7 mouse cellular contexts compared by ENCODE assay signal in genomic region chr5:123228524-123228922, GRCm38 (mm10). TPM values are rescaled to one million over a fixed set of nuclear protein-coding genes. Genes with fewer than 3 reads are reported as not detected.
A peak's percentile ranks its signal among the peaks of the same experiment; 100 is the strongest.
DNase-seq lines count a peak whose midpoint lies in the region; ATAC-seq and TF ChIP-seq lines count a peak whose summit lies in the region.

No protein-coding gene starts in this region.

- no peaks in the 10 kb centered on the region for H3K4me1 ChIP-seq in testis, adult 2 months (ENCODE audit: control insufficient read depth, insufficient read depth, low read length)
- peaks cover 38% of the 10 kb centered on the region for H3K4me1 ChIP-seq in erythroblast, embryonic 14.5 days (ENCODE audit: control insufficient read depth)
- peaks cover 6% of the 10 kb centered on the region for H3K4me1 ChIP-seq in limb, embryonic 15.5 days
- H3K4me1 ChIP-seq in stomach, embryonic 16.5 days (ENCODE audit: control insufficient read depth, insufficient read depth, low read length): peaks cover 5% of the 10 kb centered on the region

- no peak for DNase-seq in testis, postnatal 10 days (ENCODE audit: low spot score)
- DNase-seq in adrenal gland, adult 18-20 months (ENCODE audit: low spot score in 2 of 2): no peak

- H3K9me3 ChIP-seq in erythroblast, embryonic 14.5 days (ENCODE audit: control insufficient read depth, low read length): no peaks in the 10 kb centered on the region
- no peaks in the 10 kb centered on the region for H3K9me3 ChIP-seq in limb, embryonic 15.5 days
- H3K9me3 ChIP-seq in stomach, embryonic 16.5 days (replicated peaks; ENCODE audit: control insufficient read depth, low read length): no peaks in the 10 kb centered on the region

- peak overlapping the region; percentile 85 for H3K9ac ChIP-seq in limb, embryonic 15.5 days
- H3K9ac ChIP-seq in stomach, embryonic 16.5 days (ENCODE audit: low read length): peak overlapping the region; percentile 96

- peak overlapping the region; percentile 71 for H3K4me2 ChIP-seq in limb, embryonic 15.5 days
- peak overlapping the region; percentile 65 for H3K4me2 ChIP-seq in stomach, embryonic 16.5 days (ENCODE audit: low read depth, low read length)

- H3K27ac ChIP-seq in testis, adult 2 months (ENCODE audit: control insufficient read depth, insufficient read depth, low read depth, low read length): peak overlapping the region; percentile 63; the same call in 1 of the 2 replicates
- no peak overlapping the region for H3K27ac ChIP-seq in limb, embryonic 15.5 days
- H3K27ac ChIP-seq in stomach, embryonic 16.5 days (ENCODE audit: low read length): no peak overlapping the region

- H3K4me3 ChIP-seq in testis, adult 2 months (ENCODE audit: control insufficient read depth, low read depth, low read length): peak overlapping the region; percentile 91
- peak overlapping the region; percentile 78 for H3K4me3 ChIP-seq in erythroblast, embryonic 14.5 days (replicated peaks)
- H3K4me3 ChIP-seq in limb, embryonic 15.5 days: peak overlapping the region; percentile 86
- H3K4me3 ChIP-seq in stomach, embryonic 16.5 days (replicated peaks; ENCODE audit: low read length): peak overlapping the region; percentile 96

- no peaks in the 10 kb centered on the region for H3K27me3 ChIP-seq in testis, adult 2 months (ENCODE audit: control insufficient read depth, insufficient read depth, low read length)
- no peaks in the 10 kb centered on the region for H3K27me3 ChIP-seq in erythroblast, embryonic 14.5 days (ENCODE audit: control insufficient read depth)
- H3K27me3 ChIP-seq in limb, embryonic 15.5 days: no peaks in the 10 kb centered on the region
- no peaks in the 10 kb centered on the region for H3K27me3 ChIP-seq in stomach, embryonic 16.5 days (ENCODE audit: control insufficient read depth, insufficient read depth, low read length)

- no peak for TF ChIP-seq POLR2A in testis, adult 2 months (IDR thresholded peaks at IDR 0.05; ENCODE audit: control insufficient read depth, low read depth, low read length)

- H3K36me3 ChIP-seq in testis, adult 2 months (ENCODE audit: control insufficient read depth, insufficient read depth, low read length): no peaks in the 10 kb centered on the region; the same call in 1 of the 2 replicates
- H3K36me3 ChIP-seq in erythroblast, embryonic 14.5 days (ENCODE audit: control insufficient read depth): peaks cover 31% of the 10 kb centered on the region
- peaks cover 5% of the 10 kb centered on the region; the same call in 1 of the 2 replicates for H3K36me3 ChIP-seq in limb, embryonic 15.5 days
- no peaks in the 10 kb centered on the region for H3K36me3 ChIP-seq in stomach, embryonic 16.5 days (ENCODE audit: control insufficient read depth, insufficient read depth, low read length)

- WGBS in limb, embryonic 15.5 days: 6% methylated on average over 15 of the region's 15 CpGs
- 5% methylated on average over 15 of the region's 15 CpGs for WGBS in stomach, embryonic 16.5 days

- no peak for TF ChIP-seq CTCF in testis, adult 2 months (IDR thresholded peaks at IDR 0.05; ENCODE audit: control insufficient read depth, insufficient read depth, insufficient replicate concordance, low read depth, low read length)

- ATAC-seq in limb, embryonic 15.5 days (ENCODE audit: insufficient number of reproducible peaks, low FRiP score, low TSS enrichment, low read depth): no peak
- ATAC-seq in stomach, embryonic 16.5 days (ENCODE audit: insufficient read depth, low FRiP score): no peak
- no peak for ATAC-seq in granulocyte monocyte progenitor cell, adult 5-6 weeks (replicated peaks; ENCODE audit: poor library complexity, severe bottlenecking)

RNA-seq across cellular contexts. Expression of gene Wdr66, which starts 23.4 kb away (rescaled TPM):
- 45.1 and 46.7 TPM in 2 replicates for polyA plus RNA-seq in testis, adult 2 months (2012; rRNA removed)
- polyA plus RNA-seq in erythroblast, embryonic 14.5 days (2012): 0.02 and 0.06 TPM in 2 replicates
- 0.23 and 0.87 TPM in 2 replicates for polyA plus RNA-seq in limb, embryonic 15.5 days (2015; fragmentation: Nextera tagmentation; extraction: Ambion mirVana)
- polyA plus RNA-seq in stomach, embryonic 16.5 days (2015; fragmentation: Nextera tagmentation; extraction: Ambion mirVana): 0.84 and 1.1 TPM in 2 replicates
- 0.99 TPM in 1 of 2 replicates, not detected in the other for total RNA-seq in granulocyte monocyte progenitor cell, adult 5-6 weeks (2014; fragmentation: Nextera tagmentation)
- not detected in 2 replicates for total RNA-seq in granulocyte monocyte progenitor cell, adult 5-6 weeks (2017)
- total RNA-seq in adrenal gland, adult 18-20 months (2021): under 1 TPM; 0.61 to 0.99 TPM

RNA-seq across cellular contexts. Expression of gene Hpd, which starts 46.0 kb away (rescaled TPM):
- polyA plus RNA-seq in testis, adult 2 months (2012; rRNA removed): 1.7 TPM in 2 replicates
- polyA plus RNA-seq in erythroblast, embryonic 14.5 days (2012): not detected in 2 replicates
- not detected in 2 replicates for polyA plus RNA-seq in limb, embryonic 15.5 days (2015; fragmentation: Nextera tagmentation; extraction: Ambion mirVana)
- 3.3 and 4.1 TPM in 2 replicates for polyA plus RNA-seq in stomach, embryonic 16.5 days (2015; fragmentation: Nextera tagmentation; extraction: Ambion mirVana)
- total RNA-seq in granulocyte monocyte progenitor cell, adult 5-6 weeks (2014; fragmentation: Nextera tagmentation): not detected in 2 replicates
- total RNA-seq in granulocyte monocyte progenitor cell, adult 5-6 weeks (2017): not detected in 2 replicates
- total RNA-seq in adrenal gland, adult 18-20 months (2021): 1 to 10 TPM; 1.2 to 3.6 TPM

RNA-seq across cellular contexts. Expression of gene Psmd9, which starts 59.3 kb away (rescaled TPM):
- 36.3 and 37.1 TPM in 2 replicates for polyA plus RNA-seq in testis, adult 2 months (2012; rRNA removed)
- polyA plus RNA-seq in erythroblast, embryonic 14.5 days (2012): 27.7 and 28.4 TPM in 2 replicates
- 88.2 and 93.3 TPM in 2 replicates for polyA plus RNA-seq in limb, embryonic 15.5 days (2015; fragmentation: Nextera tagmentation; extraction: Ambion mirVana)
- polyA plus RNA-seq in stomach, embryonic 16.5 days (2015; fragmentation: Nextera tagmentation; extraction: Ambion mirVana): 67.5 and 71.0 TPM in 2 replicates
- total RNA-seq in granulocyte monocyte progenitor cell, adult 5-6 weeks (2014; fragmentation: Nextera tagmentation): 26.5 and 45.9 TPM in 2 replicates
- 15.5 and 25.2 TPM in 2 replicates for total RNA-seq in granulocyte monocyte progenitor cell, adult 5-6 weeks (2017)
- 10 to 100 TPM; 20.7 to 21.1 TPM for total RNA-seq in adrenal gland, adult 18-20 months (2021)

Comparison
In these comparisons a context has a peak if more than half of its experiments do, and no peak if none do; other contexts are left out.
1. RNA of gene Wdr66, which starts 23.4 kb away (polyA plus RNA-seq): 45.1 to 46.7 TPM in testis, adult 2 months; 0.84 to 1.1 TPM in stomach, embryonic 16.5 days, 0.23 to 0.87 TPM in limb, embryonic 15.5 days and 0.02 to 0.06 TPM in erythroblast, embryonic 14.5 days; every median in the first group is over 10 times any median in the second.
2. Peak in every context shown above with its lines, with median percentiles within 50 percentile points of each other: H3K4me3 ChIP-seq.